Mouse (Mus musculus) liver, postnatal 0 days (tissue): ENCODE measurements at regions not wholly inside any gene's neighbourhood (a gene's known extent, or its start where the extent isn't known, plus 50 kb on each side); places are given as distances from the start of the nearest gene placed in this dataset.

Source experiments
- CTCF ChIP-seq: sonication (generic); IDR thresholded peaks from 2 replicates; pipeline ENCODE4 v1.5.1; 2016; ENCODE audit warnings: antibody characterized with exemption, low read depth
- EP300 ChIP-seq: IDR thresholded peaks from 2 replicates; pipeline ENCODE4 v1.6.1; 2016; ENCODE audit warnings: antibody characterized with exemption, low read depth, mild to moderate bottlenecking

DNA sequence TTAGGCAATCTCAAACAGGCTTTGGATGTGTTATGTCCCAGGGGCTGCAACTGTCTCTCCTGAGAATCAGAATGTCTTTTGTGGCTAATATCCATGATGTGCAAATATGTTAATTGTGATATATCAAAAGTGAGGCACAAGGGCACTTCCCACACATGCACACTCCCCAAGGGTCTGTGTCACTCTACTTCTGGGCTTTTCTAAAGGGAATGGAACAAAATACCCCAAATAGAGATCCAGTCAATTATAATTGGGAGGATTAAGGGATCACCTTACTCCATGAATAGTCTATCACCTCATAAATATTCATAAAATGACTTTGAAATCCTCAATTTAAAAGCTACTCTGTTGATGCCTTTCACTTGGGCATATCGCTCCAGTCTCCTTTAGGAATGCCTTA is 317.6 kb upstream of the Nat3 start:
- TF ChIP-seq CTCF = no peak
- no peak for TF ChIP-seq EP300
